Mouse (Mus musculus): Measurements from ENCODE around the gene Slc16a5.

- TF ChIP-seq CTCF (IDR thresholded peaks at IDR 0.05; ENCODE audit: insufficient read depth, low read depth, low read length) = no peak
- TF ChIP-seq POLR2A (IDR thresholded peaks at IDR 0.05; ENCODE audit: insufficient read depth, low read depth, low read length) = no peak
These were observed 10.5 kb upstream of the Slc16a5 start for GRCm38 (mm10) chr11:115451781-115452241.
